22 mouse cellular contexts compared by ENCODE assay signal in the genomic region with DNA sequence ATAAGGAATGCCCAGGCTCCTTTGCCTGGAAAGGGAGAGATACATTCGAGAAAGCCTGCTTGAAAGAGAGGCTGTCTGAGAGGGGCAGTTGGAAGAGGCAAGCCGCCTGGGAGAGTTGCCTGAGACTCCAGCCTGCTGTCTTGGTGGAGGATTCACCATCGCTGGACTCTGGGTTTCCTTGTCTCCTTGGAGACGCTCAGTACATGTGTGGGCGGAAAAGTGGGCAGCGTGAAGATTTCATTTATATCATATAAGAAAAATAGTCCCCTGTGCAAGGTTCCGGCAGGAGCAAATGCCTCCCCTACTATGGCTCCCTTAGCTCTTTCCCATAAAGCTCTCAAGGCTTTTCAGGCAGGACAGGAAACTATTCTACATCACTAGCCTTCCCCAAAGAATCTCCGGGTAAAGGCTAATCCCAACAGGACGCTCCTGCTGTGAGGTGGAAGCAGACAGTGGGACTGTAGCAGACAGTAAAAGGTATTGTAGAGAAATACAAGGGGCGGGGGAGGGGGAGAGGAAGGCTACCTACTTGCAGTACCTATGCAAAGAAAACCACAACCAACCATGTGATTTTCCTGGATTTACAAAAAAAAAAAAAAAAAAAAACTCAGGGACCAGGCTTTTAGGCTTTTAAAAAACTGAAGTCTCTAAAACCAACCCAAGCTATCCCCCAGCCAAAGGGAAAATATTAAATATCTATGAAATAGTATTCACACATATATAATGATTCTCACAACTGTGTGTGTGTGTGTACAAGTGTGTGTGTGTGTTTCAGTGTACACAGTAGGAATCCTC.
DNase-seq lines count a peak whose midpoint lies in the region; TF ChIP-seq lines count a peak whose summit lies in the region.
"Had no signal": no experiment of that assay in that cellular context is flagged by ENCODE, and none has a peak within 500 bp of the region (broad histone marks: within the 10 kb centered on the region; RNA-seq: fewer than 3 reads in every experiment).

No protein-coding gene starts in this region.

- H3K4me1 ChIP-seq in ES-Bruce4 (ENCODE audit: control insufficient read depth, insufficient read depth, low read length) = no peaks in the 10 kb centered on the region
- H3K4me1 ChIP-seq: forebrain, embryonic 13.5 days had no signal

- no peak for TF ChIP-seq CTCF in ES-Bruce4 (IDR thresholded peaks at IDR 0.05; ENCODE audit: low read depth, low read length)

- no peaks in the 10 kb centered on the region for H3K36me3 ChIP-seq in ES-Bruce4 (ENCODE audit: control insufficient read depth, insufficient read depth, low read length, poor library complexity, severe bottlenecking)

- H3K9ac ChIP-seq in ES-Bruce4 (ENCODE audit: low read depth, poor library complexity, severe bottlenecking) = 0 out of 2 replicates have a peak overlapping the region, but pooled peaks have one; percentile 8
- H3K9ac ChIP-seq: forebrain, embryonic 13.5 days; limb, embryonic 13.5 days; liver, embryonic 15.5 days; stomach, embryonic 15.5 days had no signal

- peak; percentile 89 for DNase-seq in R1 (ENCODE audit: low read depth, low spot score)
- DNase-seq in frontal cortex, postnatal 36 days (ENCODE audit: low spot score in 2 of 2) = peak; percentile 63 to 81
- peak; percentile 77 to 81 for DNase-seq in right cerebral cortex, adult 2 months (ENCODE audit: low spot score in 2 of 2)
- DNase-seq in adrenal gland, postnatal 36 days = no peak
- no peak for DNase-seq in gastrocnemius, postnatal 4 days (ENCODE audit: low spot score in 2 of 2)
- no peak for DNase-seq in spleen, postnatal 10 days (ENCODE audit: low spot score in 2 of 2)
- no peak for DNase-seq in lung, postnatal 36 days
- DNase-seq: adrenal gland, adult 8-10 months; cerebellum, adult 8-10 months; embryo, embryonic 11 days; gastrocnemius, postnatal 14 days; heart, postnatal 36 days; kidney, adult 8-10 months; kidney, postnatal 4 days; lung, postnatal 14 days; midbrain, embryonic 14.5 days; thymus, postnatal 4 days had no signal

- no peak for TF ChIP-seq EP300 in ES-Bruce4 (IDR thresholded peaks at IDR 0.05; ENCODE audit: insufficient read depth, low read depth, low read length)

- TF ChIP-seq POLR2A in ES-Bruce4 (IDR thresholded peaks at IDR 0.05; ENCODE audit: insufficient read depth, low read length) = no peak

- H3K27ac ChIP-seq in ES-Bruce4 (ENCODE audit: insufficient read depth, low read length) = no peak overlapping the region
- H3K27ac ChIP-seq: forebrain, embryonic 13.5 days; limb, embryonic 13.5 days; liver, embryonic 15.5 days; stomach, embryonic 15.5 days had no signal

- H3K9me3 ChIP-seq in ES-Bruce4 (replicated peaks; ENCODE audit: control insufficient read depth, insufficient read depth, low read length, poor library complexity, severe bottlenecking) = 0 out of 2 replicates have a peak, but pooled peaks cover 3% of the 10 kb centered on the region
- H3K9me3 ChIP-seq: liver, embryonic 15.5 days; stomach, embryonic 15.5 days had no signal

- H3K4me3 ChIP-seq in ES-Bruce4 (ENCODE audit: low read depth, low read length) = 0 out of 2 replicates have a peak overlapping the region, but pooled peaks have one; percentile 17
- H3K4me3 ChIP-seq: forebrain, embryonic 13.5 days; limb, embryonic 13.5 days; liver, embryonic 15.5 days; stomach, embryonic 15.5 days had no signal

- H3K27me3 ChIP-seq in ES-Bruce4 (ENCODE audit: control insufficient read depth, insufficient read depth, low read length, poor library complexity, severe bottlenecking) = no peaks in the 10 kb centered on the region
- H3K27me3 ChIP-seq: forebrain, embryonic 13.5 days; limb, embryonic 13.5 days; liver, embryonic 15.5 days; stomach, embryonic 15.5 days had no signal

Comparison
In these comparisons a context has a peak if more than half of its experiments do, and no peak if none do; other contexts are left out.
1. DNase-seq: peak in R1 (single experiment), frontal cortex, postnatal 36 days (2 of 2) and right cerebral cortex, adult 2 months (2 of 2); none in adrenal gland, postnatal 36 days (0 of 2), gastrocnemius, postnatal 4 days (0 of 2), spleen, postnatal 10 days (0 of 2) and lung, postnatal 36 days (single experiment).